Mouse (Mus musculus): ENCODE measurements around the gene Pheta1. TPM values are rescaled to one million over a fixed set of nuclear protein-coding genes. Genes with fewer than 3 reads are reported as not detected.
A peak's percentile ranks its signal among the peaks of the same experiment; 100 is the strongest.

Gene Pheta1
- polyA plus RNA-seq, 1 experiment from 2014 or later: 22.7 TPM

- no peaks in the 10 kb centered on the region for H3K36me3 ChIP-seq (ENCODE audit: insufficient read depth, low read length)
- H3K4me2 ChIP-seq (replicated peaks; ENCODE audit: low read depth, low read length): no peak overlapping the region
- H3K9ac ChIP-seq (replicated peaks; ENCODE audit: low read depth): no peak overlapping the region
- WGBS: 50% methylated on average over 24 of the region's 24 CpGs
- no peak for TF ChIP-seq CTCF (IDR thresholded peaks at IDR 0.05)
- no peak for TF ChIP-seq EP300 (IDR thresholded peaks at IDR 0.05)
- ATAC-seq: no peak
- H3K9me3 ChIP-seq (ENCODE audit: low read length): no peaks in the 10 kb centered on the region
- H3K27me3 ChIP-seq (replicated peaks; ENCODE audit: insufficient read depth, low read length): no peaks in the 10 kb centered on the region
- H3K4me3 ChIP-seq (ENCODE audit: low read depth, low read length): no peak overlapping the region
- DNase-seq (ENCODE audit: low spot score): peak; percentile 8
- H3K27ac ChIP-seq (ENCODE audit: low read length): no peak overlapping the region
- no peaks in the 10 kb centered on the region for H3K4me1 ChIP-seq (ENCODE audit: insufficient read depth, low read depth, low read length)
Measured at GRCm38 (mm10) chr5:121895117-121895756, 46.5 kb downstream of the Pheta1 start.

DNA sequence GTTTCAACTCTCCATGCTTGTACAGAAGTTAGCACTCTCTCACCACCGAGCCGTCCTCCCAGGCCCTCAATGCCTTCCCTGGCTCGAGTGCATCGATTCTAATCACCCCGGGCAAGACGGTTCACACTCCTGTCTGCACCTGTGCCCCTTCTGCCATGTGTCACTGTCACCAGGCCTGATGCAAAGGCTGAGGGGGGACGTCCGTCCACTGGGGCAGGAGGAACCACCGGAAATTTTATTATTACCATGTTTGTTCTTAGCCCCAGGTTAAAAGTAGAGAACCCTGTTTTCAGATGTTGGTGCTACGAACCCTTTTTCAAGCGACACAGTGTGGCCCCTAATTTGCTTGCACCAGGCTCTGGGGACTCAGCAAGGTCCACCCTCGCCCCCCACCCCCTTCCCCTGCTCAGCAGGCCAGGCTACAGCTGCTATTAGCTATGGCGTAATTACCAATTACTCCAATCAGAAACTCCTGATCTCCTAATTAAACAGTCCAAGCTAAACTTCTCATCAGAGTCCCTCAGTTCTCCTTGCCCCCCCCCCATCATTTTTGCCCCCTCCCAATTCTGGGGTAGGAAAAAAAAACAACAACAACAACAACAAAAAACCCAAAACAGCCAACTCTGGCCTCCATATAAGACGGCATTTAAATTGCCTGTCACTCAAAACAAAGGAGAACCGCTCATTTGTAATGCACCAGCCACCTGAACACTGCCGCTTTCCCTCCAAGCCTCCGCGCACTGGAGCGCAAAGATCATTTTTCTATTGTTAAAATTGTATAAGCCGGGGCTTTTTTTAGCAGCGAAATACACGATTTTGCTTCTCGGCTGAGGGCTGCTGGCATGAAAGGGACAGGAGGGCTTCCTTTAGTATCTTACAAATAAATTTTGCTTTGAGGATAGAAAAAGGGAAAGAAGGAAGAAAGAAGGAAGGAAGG is 54.3 kb downstream of the Pheta1 start:
- TF ChIP-seq CTCF (IDR thresholded peaks at IDR 0.05): no peak
- TF ChIP-seq EP300 (IDR thresholded peaks at IDR 0.05): no peak

More for the DNA sequence above, 54.3 kb downstream of the Pheta1 start:
- 56% methylated on average over 23 of the region's 23 CpGs for WGBS
- DNase-seq (ENCODE audit: low spot score) (no peak), ATAC-seq (no peak)
- Histone ChIP-seq H3K4me1 (ENCODE audit: insufficient read depth, low read depth, low read length) (no peaks in the 10 kb centered on the region), H3K4me3 (ENCODE audit: low read depth, low read length) (no peak overlapping the region), H3K9me3 (ENCODE audit: low read length) (no peaks in the 10 kb centered on the region), H3K36me3 (ENCODE audit: insufficient read depth, low read length) (no peaks in the 10 kb centered on the region), H3K4me2 (replicated peaks; ENCODE audit: low read depth, low read length) (no peak overlapping the region), H3K27ac (ENCODE audit: low read length) (no peak overlapping the region), H3K9ac (replicated peaks; ENCODE audit: low read depth) (no peak overlapping the region), H3K27me3 (replicated peaks; ENCODE audit: insufficient read depth, low read length) (no peaks in the 10 kb centered on the region)

Small RNA genes lying within 50 kb of the gene (microRNA-seq; reads per million reads assigned to microRNA genes)
- 0.73 reads per million for gene Mir7031

Other genes starting within 250 kb of the Pheta1 start
- 5.8 and 6.4 TPM in 2 replicates for gene Acad12, start 230.0 kb upstream of the Pheta1 start, polyA plus RNA-seq (2015; fragmentation: Nextera tagmentation; extraction: Ambion mirVana)
- 3.7 and 4.5 TPM in 2 replicates for gene Acad10, start 188.5 kb upstream of the Pheta1 start, polyA plus RNA-seq (2015; fragmentation: Nextera tagmentation; extraction: Ambion mirVana)
- 32.2 and 37.6 TPM in 2 replicates for gene Brap, start 188.4 kb upstream of the Pheta1 start, polyA plus RNA-seq (2015; fragmentation: Nextera tagmentation; extraction: Ambion mirVana)
- gene Atxn2, start 137.6 kb upstream of the Pheta1 start, polyA plus RNA-seq (2015; fragmentation: Nextera tagmentation; extraction: Ambion mirVana): 40.6 and 45.3 TPM in 2 replicates
- 24.4 and 26.2 TPM in 2 replicates for gene Sh2b3, start 11.3 kb upstream of the Pheta1 start, polyA plus RNA-seq (2015; fragmentation: Nextera tagmentation; extraction: Ambion mirVana)
- 0.47 and 0.75 TPM in 2 replicates for gene Cux2, start 201.1 kb downstream of the Pheta1 start, polyA plus RNA-seq (2015; fragmentation: Nextera tagmentation; extraction: Ambion mirVana)

All from lung, postnatal 0 days (tissue).